Mouse (Mus musculus) embryonic facial prominence, embryonic 10.5 days (tissue): ENCODE data around the gene Aim2. TPM values are rescaled to one million over a fixed set of nuclear protein-coding genes. Genes with fewer than 3 reads are reported as not detected.

Source experiments
- DNase-seq: peaks from one replicate; pipeline ENCODE4 v3.0.0-alpha.2; 2017; ENCODE audit warnings: low spot score
- H3K27ac ChIP-seq: fragments of 300-500 bp; sonication (generic); replicated peaks from 2 replicates; pipeline ENCODE4 v1.5.1; 2016; ENCODE audit warnings: mild to moderate bottlenecking
- H3K27me3 ChIP-seq: fragments of 300-500 bp; sonication (generic); replicated peaks from 2 replicates; pipeline ENCODE4 v1.6.1; 2016; ENCODE audit warnings: low read depth, mild to moderate bottlenecking; ENCODE audit not compliant: poor library complexity, severe bottlenecking
- H3K36me3 ChIP-seq: fragments of 300-500 bp; sonication (generic); replicated peaks from 2 replicates; pipeline ENCODE4 v1.6.1; 2016; ENCODE audit warnings: mild to moderate bottlenecking, moderate library complexity
- H3K4me1 ChIP-seq: fragments of 300-500 bp; sonication (generic); 2 replicates; pipeline ENCODE4 v1.6.1; 2016
- H3K4me3 ChIP-seq: fragments of 300-500 bp; sonication (generic); 2 replicates; pipeline ENCODE4 v1.5.1; 2016; ENCODE audit warnings: mild to moderate bottlenecking, moderate library complexity
- H3K9me3 ChIP-seq: fragments of 300-500 bp; sonication (generic); 2 replicates; pipeline ENCODE4 v1.6.1; 2016; ENCODE audit warnings: mild to moderate bottlenecking
- WGBS: fragments of 180-500 bp; shearing (Covaris S2); methylation state at CpG from one replicate; pipeline ENCODE4 v1.1.7; 2016; 5-methylcytosine and 5-hydroxymethylcytosine counted together
- polyA plus RNA-seq: library from polyadenylated mRNA; unstranded; fragments of >200 nt; fragmentation: Nextera tagmentation; extraction: Ambion mirVana; gene quantifications from 2 replicates; pipeline ENCODE4 v1.2.1, GENCODE M21; 2016

The Aim2 gene
- polyA plus RNA-seq, 1 experiment from 2014 or later: 3.9 TPM

GRCm38 (mm10) chr1:173329185-173329584 lies 21.5 kb upstream of the Aim2 start:
- Histone ChIP-seq H3K9me3 (no peaks in the 10 kb centered on the region), H3K27ac (no peak overlapping the region), H3K27me3 (no peaks in the 10 kb centered on the region), H3K36me3 (no peaks in the 10 kb centered on the region), H3K4me1 (no peaks in the 10 kb centered on the region), H3K4me3 (no peak overlapping the region)
- WGBS: 46% methylated on average over 4 of the region's 4 CpGs
- no peak for DNase-seq

GRCm38 (mm10) chr1:173329743-173330142 lies 20.9 kb upstream of the Aim2 start:
- DNase-seq: no peak
- Histone ChIP-seq H3K36me3 (no peaks in the 10 kb centered on the region), H3K27ac (no peak overlapping the region), H3K4me3 (no peak overlapping the region), H3K9me3 (no peaks in the 10 kb centered on the region), H3K4me1 (no peaks in the 10 kb centered on the region), H3K27me3 (no peaks in the 10 kb centered on the region)
- WGBS: 80% methylated on average over 5 of the region's 5 CpGs

- no peak overlapping the region for H3K4me3 ChIP-seq
- no peaks in the 10 kb centered on the region for H3K36me3 ChIP-seq
- no peaks in the 10 kb centered on the region for H3K9me3 ChIP-seq
- H3K27ac ChIP-seq: no peak overlapping the region
- H3K27me3 ChIP-seq: no peaks in the 10 kb centered on the region
- peaks cover 11% of the 10 kb centered on the region for H3K4me1 ChIP-seq
- no peak for DNase-seq
- WGBS: 87% methylated on average over 5 of the region's 5 CpGs
Observed at GRCm38 (mm10) chr1:173332418-173332817, 18.3 kb upstream of the Aim2 start.

- Histone ChIP-seq H3K9me3 (no peaks in the 10 kb centered on the region), H3K36me3 (no peaks in the 10 kb centered on the region), H3K4me3 (no peak within 1 kb of the TSS), H3K27me3 (no peaks in the 10 kb centered on the region), H3K27ac (no peak within 1 kb of the TSS), H3K4me1 (peaks cover 11% of the 10 kb centered on the region)
- WGBS: 80% methylated on average over 9 of the region's 9 CpGs
- no peak for DNase-seq
Observed at GRCm38 (mm10) chr1:173333312-173334253, 17.1 kb upstream of the Aim2 start, which contains the start of gene Ackr1. Gene Ackr1 (minus strand): TSS chr1:173333750.

- H3K27ac ChIP-seq: no peak overlapping the region
- no peaks in the 10 kb centered on the region for H3K36me3 ChIP-seq
- H3K9me3 ChIP-seq: no peaks in the 10 kb centered on the region
- DNase-seq: no peak
- 71% methylated on average over 11 of the region's 11 CpGs for WGBS
- no peaks in the 10 kb centered on the region for H3K27me3 ChIP-seq
- H3K4me3 ChIP-seq: no peak overlapping the region
- H3K4me1 ChIP-seq: peaks cover 11% of the 10 kb centered on the region
Observed at GRCm38 (mm10) chr1:173335903-173336302, 14.8 kb upstream of the Aim2 start.

GRCm38 (mm10) chr1:173337008-173337407 lies 13.7 kb upstream of the Aim2 start:
- H3K27me3 ChIP-seq: no peaks in the 10 kb centered on the region
- H3K36me3 ChIP-seq: no peaks in the 10 kb centered on the region
- H3K9me3 ChIP-seq: no peaks in the 10 kb centered on the region
- 93% methylated on average over 10 of the region's 10 CpGs for WGBS
- H3K27ac ChIP-seq: no peak overlapping the region
- DNase-seq: no peak
- no peak overlapping the region for H3K4me3 ChIP-seq
- H3K4me1 ChIP-seq: peaks cover 11% of the 10 kb centered on the region

GRCm38 (mm10) chr1:173339543-173339942 lies 11.1 kb upstream of the Aim2 start:
- H3K4me1 ChIP-seq: peaks cover 11% of the 10 kb centered on the region
- no peaks in the 10 kb centered on the region for H3K27me3 ChIP-seq
- peak; percentile 71 for DNase-seq
- no peaks in the 10 kb centered on the region for H3K9me3 ChIP-seq
- WGBS: 15% methylated on average over 2 of the region's 2 CpGs
- no peak overlapping the region for H3K4me3 ChIP-seq
- H3K36me3 ChIP-seq: no peaks in the 10 kb centered on the region
- no peak overlapping the region for H3K27ac ChIP-seq

GRCm38 (mm10) chr1:173342425-173342824 lies 8.3 kb upstream of the Aim2 start:
- Histone ChIP-seq H3K9me3 (no peaks in the 10 kb centered on the region), H3K27ac (no peak overlapping the region), H3K36me3 (no peaks in the 10 kb centered on the region), H3K4me1 (no peaks in the 10 kb centered on the region), H3K4me3 (no peak overlapping the region), H3K27me3 (no peaks in the 10 kb centered on the region)
- no peak for DNase-seq
- WGBS: 93% methylated on average over 1 of the region's 1 CpGs

GRCm38 (mm10) chr1:173343934-173344333 lies 6.7 kb upstream of the Aim2 start:
- peaks cover 5% of the 10 kb centered on the region for H3K4me1 ChIP-seq
- no peaks in the 10 kb centered on the region for H3K27me3 ChIP-seq
- H3K36me3 ChIP-seq: no peaks in the 10 kb centered on the region
- no peak overlapping the region for H3K4me3 ChIP-seq
- WGBS: 78% methylated on average over 3 of the region's 3 CpGs
- H3K9me3 ChIP-seq: no peaks in the 10 kb centered on the region
- H3K27ac ChIP-seq: no peak overlapping the region
- DNase-seq: no peak

GRCm38 (mm10) chr1:173345112-173345511 lies 5.6 kb upstream of the Aim2 start:
- peaks cover 13% of the 10 kb centered on the region for H3K4me1 ChIP-seq
- WGBS: 85% methylated on average over 4 of the region's 4 CpGs
- H3K4me3 ChIP-seq: no peak overlapping the region
- no peaks in the 10 kb centered on the region for H3K36me3 ChIP-seq
- no peaks in the 10 kb centered on the region for H3K27me3 ChIP-seq
- no peaks in the 10 kb centered on the region for H3K9me3 ChIP-seq
- no peak overlapping the region for H3K27ac ChIP-seq
- DNase-seq: no peak

- no peak for DNase-seq
- Histone ChIP-seq H3K27ac (no peak overlapping the region), H3K4me3 (no peak overlapping the region), H3K4me1 (peaks cover 23% of the 10 kb centered on the region), H3K27me3 (no peaks in the 10 kb centered on the region), H3K36me3 (no peaks in the 10 kb centered on the region), H3K9me3 (no peaks in the 10 kb centered on the region)
- WGBS: 6% methylated on average over 1 of the region's 1 CpGs
Observed at GRCm38 (mm10) chr1:173348527-173348926, 2.2 kb upstream of the Aim2 start.

GRCm38 (mm10) chr1:173349192-173349591 lies 1.5 kb upstream of the Aim2 start:
- 56% methylated on average over 5 of the region's 5 CpGs for WGBS
- Histone ChIP-seq H3K27me3 (no peaks in the 10 kb centered on the region), H3K27ac (no peak overlapping the region), H3K4me1 (peaks cover 23% of the 10 kb centered on the region), H3K9me3 (no peaks in the 10 kb centered on the region), H3K36me3 (no peaks in the 10 kb centered on the region), H3K4me3 (no peak overlapping the region)
- DNase-seq: no peak

- DNase-seq: peak; percentile 73
- no peaks in the 10 kb centered on the region for H3K9me3 ChIP-seq
- H3K27me3 ChIP-seq: no peaks in the 10 kb centered on the region
- 4% methylated on average over 6 of the region's 6 CpGs for WGBS
- H3K36me3 ChIP-seq: no peaks in the 10 kb centered on the region
- peak overlapping the region; percentile 55 for H3K4me3 ChIP-seq
- peak overlapping the region; percentile 73 for H3K27ac ChIP-seq
- H3K4me1 ChIP-seq: peaks cover 23% of the 10 kb centered on the region
Observed at GRCm38 (mm10) chr1:173349946-173350345, 733 bp upstream of the Aim2 start.
